Mouse (Mus musculus) CH12.LX (cell line): ENCODE data around the gene 1700067K01Rik.

Experiments
- CTCF ChIP-seq, 2 experiments: IDR thresholded peaks in 1 of 2; conservative IDR thresholded peaks in 1 of 2; 2 replicates each; pipeline ENCODE4 v1.5.1; 2011 to 2012; ENCODE audit warnings: low read depth in 2 of 2, low read length in 2 of 2, improper control_type of control experiment in 1 of 2, inconsistent platforms in 1 of 2, mild to moderate bottlenecking in 1 of 2, moderate library complexity in 1 of 2
- ELF1 ChIP-seq: IDR thresholded peaks from 2 replicates; pipeline ENCODE4 v1.6.1; 2014; ENCODE audit warnings: low read depth, mild to moderate bottlenecking, inconsistent platforms, low read length, improper control_type of control experiment
- HCFC1 ChIP-seq: IDR thresholded peaks from 2 replicates; pipeline ENCODE4 v1.6.1; 2012; ENCODE audit warnings: low read depth, mild to moderate bottlenecking, inconsistent platforms, low read length, improper control_type of control experiment
- JUND ChIP-seq: conservative IDR thresholded peaks from 2 replicates; pipeline ENCODE4 v1.6.1; 2011; ENCODE audit warnings: low read depth, low read length, improper control_type of control experiment
- MAFK ChIP-seq: IDR thresholded peaks from 2 replicates; pipeline ENCODE4 v1.6.1; 2011; ENCODE audit warnings: low read length, improper control_type of control experiment; ENCODE audit not compliant: insufficient replicate concordance
- MYC ChIP-seq: IDR thresholded peaks from 2 replicates; pipeline ENCODE4 v1.6.1; 2011; ENCODE audit warnings: low read depth, mild to moderate bottlenecking, improper control_type of control experiment, low read length
- POLR2A ChIP-seq: IDR thresholded peaks from 2 replicates; pipeline ENCODE4 v1.6.1; 2011; ENCODE audit warnings: low read depth, mild to moderate bottlenecking, improper control_type of control experiment, low read length
- UBTF ChIP-seq: IDR thresholded peaks from 2 replicates; pipeline ENCODE4 v1.6.1; 2012; ENCODE audit warnings: low read depth, mild to moderate bottlenecking, inconsistent platforms, low read length, improper control_type of control experiment, moderate library complexity

- no peak for TF ChIP-seq HCFC1
- TF ChIP-seq MAFK: no peak
- TF ChIP-seq CTCF (conservative IDR thresholded peaks at IDR 0.05 in 1 of 2, IDR thresholded peaks at IDR 0.05 in 1 of 2; ENCODE audit: low read depth in 2 of 2, low read length in 2 of 2): no peak
- TF ChIP-seq UBTF: no peak
- no peak for TF ChIP-seq ELF1
- no peak for TF ChIP-seq POLR2A
- no peak for TF ChIP-seq JUND
- no peak for TF ChIP-seq MYC
Observed at GRCm38 (mm10) chr8:83990170-83990569, 11.1 kb upstream of the 1700067K01Rik start.
